Mouse (Mus musculus) E14TG2a.4 (cell line): ENCODE measurements around the gene Pdpk1.
A peak's percentile ranks its signal among the peaks of the same experiment; 100 is the strongest.
"Not testable (repeated sequence)": the region's sequence is repeated elsewhere in the genome, so short reads cannot be mapped to it uniquely, and the experiment has no call there.

Experiments
- H3K27me3 ChIP-seq: 2 replicates; pipeline ENCODE4 v1.6.1; 2014; ENCODE audit warnings: low read length, control low read depth; ENCODE audit not compliant: insufficient read depth
- H3K36me3 ChIP-seq: 2 replicates; pipeline ENCODE4 v1.6.1; 2014; ENCODE audit warnings: low read length, control low read depth; ENCODE audit not compliant: insufficient read depth
- H3K4me1 ChIP-seq: replicated peaks from 2 replicates; pipeline ENCODE4 v1.6.1; 2014; ENCODE audit warnings: low read depth, low read length, control low read depth
- H3K4me3 ChIP-seq: replicated peaks from 2 replicates; pipeline ENCODE4 v1.5.1; 2014; ENCODE audit warnings: mild to moderate bottlenecking, low read length
- H3K9me3 ChIP-seq: 2 replicates; pipeline ENCODE4 v1.6.1; 2014; ENCODE audit warnings: low read length, control low read depth
- CTCF ChIP-seq: conservative IDR thresholded peaks from 2 replicates; pipeline ENCODE4 v1.5.1; 2014; ENCODE audit warnings: low read length
- NANOG ChIP-seq: IDR thresholded peaks from 2 replicates; pipeline ENCODE4 v1.6.1; 2014; ENCODE audit warnings: borderline replicate concordance, low read length, mixed read lengths
- POU5F1 ChIP-seq: IDR thresholded peaks from 2 replicates; pipeline ENCODE4 v1.6.1; 2014; ENCODE audit warnings: low read length, borderline replicate concordance

The Pdpk1 gene

DNA sequence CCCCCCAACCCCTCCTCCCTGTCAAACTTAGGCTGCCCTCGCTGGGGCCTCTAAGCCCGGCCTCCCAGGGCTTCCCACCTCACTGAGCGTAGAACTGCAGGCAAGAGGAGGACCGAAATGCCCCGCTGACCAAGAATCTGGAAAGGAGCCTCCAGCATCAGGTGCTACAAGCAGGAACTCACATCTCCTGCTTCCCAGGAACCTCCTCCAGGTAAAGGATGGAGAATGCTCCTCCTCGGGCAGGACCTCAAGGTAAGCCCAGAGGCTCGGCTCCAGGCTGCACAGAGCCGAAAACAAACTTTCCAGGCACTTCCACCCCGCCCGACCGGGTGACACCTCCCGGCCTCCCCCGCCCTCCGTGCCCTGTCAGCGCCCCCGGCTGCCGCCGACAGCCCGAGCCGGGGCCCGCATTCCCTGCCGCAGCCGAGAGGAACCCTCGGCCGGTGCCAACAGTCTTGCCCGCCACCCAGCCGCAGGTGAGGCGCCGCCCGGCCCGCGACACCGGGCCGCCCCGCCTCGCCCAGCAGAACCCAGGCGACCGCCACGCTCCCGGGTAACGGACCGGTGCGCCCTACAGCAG, 9.8 kb downstream of the Pdpk1 start:
- Histone ChIP-seq H3K4me3 (peak overlapping the region; percentile 93), H3K9me3 (no peaks in the 10 kb centered on the region), H3K27me3 (no peaks in the 10 kb centered on the region), H3K36me3 (peaks cover 19% of the 10 kb centered on the region), H3K4me1 (peaks cover 55% of the 10 kb centered on the region)
- TF ChIP-seq CTCF = no peak
- TF ChIP-seq NANOG = no peak
- TF ChIP-seq POU5F1 = no peak

DNA sequence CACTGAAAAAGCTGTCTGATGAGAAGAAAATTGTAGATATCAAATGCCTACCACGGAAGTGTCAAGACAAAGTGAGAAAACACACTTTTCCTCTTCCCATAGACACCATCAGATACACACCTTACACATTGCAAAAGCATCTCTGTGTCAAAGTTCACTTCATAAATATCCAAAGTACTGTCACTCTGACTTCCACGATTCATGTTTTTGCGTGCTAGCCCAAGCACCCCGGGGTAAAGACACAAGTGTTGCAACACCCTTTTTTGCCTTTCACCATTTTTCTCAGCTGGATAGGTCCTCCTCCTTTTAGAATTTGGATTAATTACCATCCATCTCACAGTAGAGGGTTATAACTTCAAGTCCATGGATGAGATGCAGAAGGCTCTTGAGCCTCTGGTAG, 10.8 kb downstream of the Pdpk1 start:
- no peak for TF ChIP-seq NANOG
- no peak for TF ChIP-seq POU5F1
- no peak for TF ChIP-seq CTCF

DNA sequence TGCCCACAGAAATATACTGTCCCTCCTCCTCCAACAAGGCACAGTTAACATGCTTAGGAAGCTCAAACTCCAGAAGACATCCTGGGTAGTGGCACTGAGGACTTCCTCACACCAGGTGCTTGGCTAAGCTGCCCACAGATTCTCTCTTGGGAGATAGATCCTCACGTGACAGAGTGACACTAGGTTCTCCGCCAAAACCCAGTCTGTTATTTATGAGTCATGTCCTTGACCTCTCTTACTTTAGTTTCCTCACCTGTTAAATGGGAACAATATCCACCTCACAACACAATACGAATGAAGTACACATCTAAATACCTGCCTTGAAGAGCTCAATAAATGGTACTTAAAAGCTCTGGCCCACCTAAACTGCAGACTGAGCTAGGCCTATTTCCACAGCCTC, 11.5 kb downstream of the Pdpk1 start:
- Histone ChIP-seq H3K36me3 (peaks cover 19% of the 10 kb centered on the region), H3K4me3 (peak overlapping the region; percentile 93), H3K27me3 (no peaks in the 10 kb centered on the region), H3K9me3 (no peaks in the 10 kb centered on the region), H3K4me1 (peaks cover 65% of the 10 kb centered on the region)
- TF ChIP-seq NANOG (peak; percentile 70; the same call in 1 of the 2 replicates), POU5F1 (no peak)

More for the DNA sequence above, 10.8 kb downstream of the Pdpk1 start:
- peaks cover 58% of the 10 kb centered on the region for H3K4me1 ChIP-seq
- H3K27me3 ChIP-seq = no peaks in the 10 kb centered on the region
- H3K4me3 ChIP-seq = peak overlapping the region; percentile 93
- no peaks in the 10 kb centered on the region for H3K9me3 ChIP-seq
- peaks cover 19% of the 10 kb centered on the region for H3K36me3 ChIP-seq

DNA sequence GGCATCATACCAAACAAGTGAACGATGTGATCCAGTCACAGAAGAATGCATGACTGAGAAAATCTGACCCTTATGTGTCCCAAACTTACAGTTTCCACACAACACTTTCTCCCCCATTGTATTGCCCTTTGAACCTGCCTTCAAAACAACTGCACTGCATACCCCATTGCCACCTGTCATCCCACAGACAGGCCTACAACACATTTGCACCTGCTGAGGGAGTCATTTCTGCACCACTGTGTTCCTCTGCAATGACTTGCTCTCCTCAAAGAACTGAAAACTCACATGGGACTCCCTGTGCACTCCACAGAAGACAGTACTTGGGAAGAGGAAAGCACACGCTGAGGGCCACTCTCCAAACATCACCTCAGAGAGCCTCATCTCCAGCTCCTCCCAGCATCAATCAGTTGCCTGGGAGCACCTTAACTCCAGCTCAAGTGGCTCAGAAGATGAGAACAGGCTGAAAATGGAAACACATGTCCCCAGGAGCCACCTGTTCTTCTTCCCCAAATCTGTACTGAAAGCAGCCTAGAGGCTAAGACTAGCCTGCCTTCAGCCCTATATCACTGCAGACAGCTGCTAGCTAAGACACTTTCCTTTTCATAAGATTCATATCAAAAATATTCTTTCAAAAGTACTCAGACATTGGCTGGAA, 13.4 kb downstream of the Pdpk1 start:
- Histone ChIP-seq H3K36me3 (peaks cover 19% of the 10 kb centered on the region), H3K4me3 (no peak overlapping the region), H3K4me1 (peaks cover 80% of the 10 kb centered on the region), H3K27me3 (no peaks in the 10 kb centered on the region), H3K9me3 (no peaks in the 10 kb centered on the region)
- TF ChIP-seq NANOG (no peak), POU5F1 (no peak), CTCF (no peak)

DNA sequence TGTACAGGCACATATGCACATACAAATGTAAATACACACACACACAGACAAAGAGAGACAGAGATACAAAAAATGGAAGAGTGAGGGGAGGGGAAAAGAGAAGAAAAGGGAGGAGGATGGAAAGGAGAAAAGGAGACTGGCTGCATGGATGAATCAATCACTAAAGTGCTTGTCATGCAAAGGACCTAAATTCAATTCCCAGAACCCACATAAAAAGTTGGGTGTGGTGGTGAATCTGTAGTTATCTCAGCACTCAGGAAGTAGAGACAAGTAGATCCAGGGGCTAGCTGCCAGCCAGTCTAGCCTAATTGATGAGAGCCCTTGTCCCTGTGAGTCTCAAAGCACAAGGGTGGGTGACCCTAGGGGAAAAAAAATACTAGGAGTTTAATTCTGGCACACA, 16.7 kb downstream of the Pdpk1 start:
- H3K9me3 ChIP-seq = no peaks in the 10 kb centered on the region
- peaks cover 16% of the 10 kb centered on the region for H3K36me3 ChIP-seq
- H3K4me1 ChIP-seq = peaks cover 86% of the 10 kb centered on the region
- peak overlapping the region; percentile 13 for H3K4me3 ChIP-seq
- H3K27me3 ChIP-seq = no peaks in the 10 kb centered on the region
- TF ChIP-seq NANOG = peak; percentile 57; the same call in 1 of the 2 replicates
- TF ChIP-seq CTCF = no peak
- TF ChIP-seq POU5F1 = peak; percentile 21; the same call in 1 of the 2 replicates

DNA sequence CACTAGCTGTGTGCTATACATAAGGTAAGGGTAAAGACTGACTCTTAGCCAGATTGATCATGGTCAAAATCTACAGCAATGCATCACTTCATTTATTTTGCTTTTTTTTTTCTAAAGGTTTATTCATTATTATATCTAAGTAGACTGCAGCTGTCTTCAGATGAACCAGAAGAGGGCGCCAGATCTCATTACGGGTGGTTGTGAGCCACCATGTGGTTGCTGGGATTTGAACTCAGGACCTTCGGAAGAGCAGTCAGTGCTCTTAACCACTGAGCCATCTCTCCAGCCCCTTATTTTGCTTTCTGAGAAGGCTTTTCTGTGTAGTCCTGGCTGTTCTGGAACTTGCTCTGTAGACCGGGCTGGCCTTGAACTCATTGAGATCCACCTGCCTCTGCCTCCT, 17.8 kb downstream of the Pdpk1 start:
- not testable (repeated sequence) for H3K27me3 ChIP-seq

DNA sequence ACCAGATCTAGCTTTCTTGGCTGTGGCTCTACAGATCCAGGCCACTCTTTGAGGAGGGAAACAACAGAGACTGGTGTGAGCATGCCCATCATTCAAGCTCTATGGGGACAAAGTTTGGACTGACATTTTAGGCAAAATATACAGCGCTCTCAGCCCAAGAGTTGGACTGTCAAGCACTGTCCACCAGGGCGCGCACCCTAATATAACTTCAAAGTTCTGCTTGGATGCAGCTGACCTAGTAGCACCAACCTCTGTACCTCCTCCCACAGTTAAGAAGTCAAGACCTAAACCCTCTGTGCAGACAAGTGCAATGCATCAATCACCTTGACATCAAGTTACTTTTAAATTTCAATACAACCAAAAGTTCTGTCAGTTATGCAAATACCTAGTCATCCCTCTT, 19.2 kb downstream of the Pdpk1 start:
- TF ChIP-seq CTCF = peak; percentile 43
- TF ChIP-seq NANOG = no peak
- no peaks in the 10 kb centered on the region for H3K27me3 ChIP-seq
- H3K4me1 ChIP-seq = peaks cover 80% of the 10 kb centered on the region
- H3K36me3 ChIP-seq = no peaks in the 10 kb centered on the region; the same call in 1 of the 2 replicates
- H3K4me3 ChIP-seq = no peak overlapping the region
- no peaks in the 10 kb centered on the region for H3K9me3 ChIP-seq

More for the DNA sequence above, 17.8 kb downstream of the Pdpk1 start:
- H3K4me3 ChIP-seq, H3K9me3 ChIP-seq, H3K36me3 ChIP-seq: not testable (repeated sequence)
- TF ChIP-seq CTCF = peak; percentile 31
- peaks cover 80% of the 10 kb centered on the region for H3K4me1 ChIP-seq

DNA sequence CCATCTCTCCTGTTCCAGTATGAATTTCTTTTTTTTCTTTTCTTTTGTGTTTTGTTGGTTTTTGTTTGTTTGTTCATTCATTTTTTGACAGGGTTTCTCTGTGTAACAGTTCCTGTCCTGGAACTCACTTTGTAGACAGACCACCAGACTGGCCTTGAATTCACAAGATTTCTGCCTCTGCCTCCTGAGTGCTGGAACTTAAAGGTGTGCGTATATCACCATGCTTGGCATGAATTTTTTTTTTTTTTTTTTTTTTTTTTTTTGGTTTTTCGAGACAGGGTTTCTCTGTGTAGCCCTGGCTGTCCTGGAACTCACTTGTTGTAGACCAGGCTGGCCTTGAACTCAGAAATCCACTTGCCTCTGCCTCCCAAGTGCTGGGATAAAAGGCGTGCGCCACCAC, 21.5 kb downstream of the Pdpk1 start:
- H3K9me3 ChIP-seq, H3K36me3 ChIP-seq, H3K4me3 ChIP-seq, H3K27me3 ChIP-seq: not testable (repeated sequence)
- H3K4me1 ChIP-seq = peaks cover 84% of the 10 kb centered on the region

DNA sequence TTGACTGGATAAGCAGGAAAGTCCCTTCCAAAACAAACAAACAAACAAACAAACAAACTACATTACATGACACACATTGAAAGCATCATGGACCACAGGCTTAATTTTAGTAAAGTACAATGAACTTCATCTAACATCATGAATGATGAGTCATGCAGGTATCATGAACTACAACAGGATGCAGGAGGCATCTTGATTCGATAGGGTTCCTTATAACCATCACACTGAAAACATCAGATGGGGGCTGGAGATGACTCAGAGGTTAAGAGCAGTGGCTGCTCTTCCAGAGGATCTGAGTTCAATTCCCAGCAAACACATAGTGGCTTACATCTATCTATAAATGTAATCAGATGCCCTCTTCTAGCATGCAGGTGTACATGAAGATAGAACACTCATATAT, 23.1 kb downstream of the Pdpk1 start:
- Histone ChIP-seq H3K9me3 (no peaks in the 10 kb centered on the region), H3K36me3 (peaks cover 11% of the 10 kb centered on the region; the same call in 1 of the 2 replicates), H3K27me3 (no peaks in the 10 kb centered on the region), H3K4me1 (peaks cover 70% of the 10 kb centered on the region), H3K4me3 (no peak overlapping the region)
- no peak for TF ChIP-seq POU5F1
- no peak for TF ChIP-seq CTCF
- TF ChIP-seq NANOG = no peak
